Mouse (Mus musculus) urinary bladder, postnatal 14 days (tissue): ENCODE results near the gene Lrp2.
"Not testable (repeated sequence)": the region's sequence is repeated elsewhere in the genome, so short reads cannot be mapped to it uniquely, and the experiment has no call there.

Experiments
- DNase-seq: peaks from one replicate; pipeline ENCODE4 v3.0.0; 2021; ENCODE audit warnings: low spot score

The Lrp2 gene

DNA sequence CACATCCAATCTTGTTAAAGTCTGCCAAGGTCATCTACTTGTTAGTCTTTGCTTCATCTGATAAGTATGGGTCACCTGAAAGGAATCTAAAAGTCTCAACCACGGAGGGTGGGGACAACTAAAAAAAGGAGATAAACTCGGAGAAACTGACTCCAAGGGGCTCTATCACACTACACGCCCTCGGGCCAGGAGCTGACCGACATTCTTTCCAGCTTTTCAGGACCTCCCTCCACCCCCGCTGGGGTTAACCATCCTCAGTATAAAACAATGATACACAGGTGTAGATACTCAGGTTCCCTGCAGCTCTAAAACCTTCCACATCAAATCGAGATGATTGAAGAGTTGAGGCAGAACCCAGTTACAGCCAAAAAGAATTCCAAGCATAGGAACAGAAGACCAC lies 3.0 kb downstream of the Lrp2 start:
- no peak for DNase-seq

DNA sequence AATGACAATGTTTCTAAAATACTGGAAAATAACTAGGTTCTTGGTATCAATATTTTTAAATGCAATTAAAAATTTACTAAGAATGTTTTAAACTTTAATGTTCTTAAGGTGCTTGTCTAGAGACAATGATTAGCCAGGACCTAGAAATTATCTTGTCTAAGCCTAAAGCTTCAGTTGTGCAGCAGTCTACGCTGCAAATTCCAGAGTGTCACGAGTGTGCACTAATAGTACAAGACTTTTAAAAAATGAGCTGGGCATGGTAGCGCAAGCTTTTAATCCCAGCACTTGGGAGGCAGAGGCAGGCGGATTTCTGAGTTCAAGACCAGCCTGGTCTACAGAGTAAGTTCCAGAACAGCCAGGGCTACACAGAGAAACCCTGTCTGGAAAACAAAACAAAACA lies 3.8 kb downstream of the Lrp2 start:
- not testable (repeated sequence) for DNase-seq

DNA sequence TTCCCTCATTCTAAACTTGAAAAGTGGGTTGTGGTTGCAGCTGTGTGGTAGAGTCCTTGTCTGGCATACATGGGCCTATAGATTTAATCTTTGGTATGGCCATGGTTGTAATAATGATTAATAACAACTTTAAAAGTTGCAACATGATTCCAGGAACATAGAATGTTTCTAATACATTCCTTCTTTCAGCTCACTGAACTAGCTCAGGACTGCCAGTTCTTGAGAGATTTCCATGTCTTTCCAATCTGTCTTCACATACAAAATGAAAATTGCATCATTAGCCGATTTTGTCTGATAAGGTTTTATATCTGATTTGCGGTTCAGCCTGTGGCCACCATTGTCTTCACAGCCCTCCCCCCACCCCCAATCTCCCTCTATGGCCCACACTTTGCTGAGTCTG lies 5.8 kb downstream of the Lrp2 start:
- DNase-seq: no peak

DNA sequence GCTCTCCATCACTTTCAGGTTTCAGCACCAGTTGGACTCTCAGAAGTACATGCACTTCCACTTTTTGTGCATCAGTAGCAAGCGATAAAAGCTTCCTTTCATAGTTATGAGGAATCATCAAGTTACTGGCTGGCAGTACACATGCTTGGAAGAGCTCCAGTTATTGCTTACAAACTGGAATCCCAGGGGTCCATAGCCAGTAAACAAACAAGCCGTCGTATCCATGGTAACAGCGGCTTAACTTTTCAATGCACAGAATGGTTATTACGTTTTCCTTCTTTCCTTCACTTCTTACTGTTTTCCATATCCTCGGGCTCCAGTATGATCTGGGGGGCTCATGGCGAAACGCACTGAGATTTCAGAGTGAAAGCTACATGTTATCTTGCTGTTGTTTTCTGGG lies 7.7 kb downstream of the Lrp2 start:
- DNase-seq: no peak

DNA sequence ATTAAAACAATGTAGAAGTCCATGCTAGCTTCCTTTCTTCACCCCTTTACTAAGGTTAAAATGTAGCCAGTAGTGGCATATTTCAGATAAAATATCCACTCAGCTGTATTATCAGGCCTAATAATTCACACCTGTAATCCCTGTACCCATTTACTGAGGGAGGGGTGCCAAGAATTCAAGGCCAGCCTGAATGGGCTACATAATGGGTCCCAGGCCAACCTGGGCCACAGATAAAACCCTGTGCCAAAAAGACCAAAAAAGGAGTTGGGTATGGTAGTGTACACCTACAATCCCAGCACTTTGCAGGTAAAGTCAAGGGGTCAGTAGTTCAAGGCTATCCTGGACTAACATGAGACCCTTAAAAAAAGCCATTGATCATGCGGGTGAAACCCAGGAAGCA lies 9.3 kb downstream of the Lrp2 start:
- DNase-seq: no peak

DNA sequence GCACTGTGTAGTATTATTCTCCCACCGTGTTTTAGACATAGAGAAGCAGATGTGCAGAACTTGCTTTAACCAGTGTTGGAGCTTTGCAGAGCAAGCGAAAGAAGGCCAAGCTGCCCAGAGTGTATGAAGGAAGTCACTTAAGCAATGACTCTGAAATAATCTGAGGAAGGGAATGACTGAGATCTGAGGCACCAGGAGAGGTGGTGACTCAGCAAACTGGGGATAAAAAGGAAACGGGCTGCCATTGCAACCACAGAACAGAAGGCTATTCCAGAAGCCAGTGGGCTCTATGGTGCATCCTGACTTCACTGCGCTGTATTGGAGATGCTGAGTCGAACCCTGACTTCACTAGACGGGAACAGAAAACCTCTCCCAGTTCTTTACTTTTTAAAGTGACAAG lies 10.9 kb downstream of the Lrp2 start:
- DNase-seq: no peak

DNA sequence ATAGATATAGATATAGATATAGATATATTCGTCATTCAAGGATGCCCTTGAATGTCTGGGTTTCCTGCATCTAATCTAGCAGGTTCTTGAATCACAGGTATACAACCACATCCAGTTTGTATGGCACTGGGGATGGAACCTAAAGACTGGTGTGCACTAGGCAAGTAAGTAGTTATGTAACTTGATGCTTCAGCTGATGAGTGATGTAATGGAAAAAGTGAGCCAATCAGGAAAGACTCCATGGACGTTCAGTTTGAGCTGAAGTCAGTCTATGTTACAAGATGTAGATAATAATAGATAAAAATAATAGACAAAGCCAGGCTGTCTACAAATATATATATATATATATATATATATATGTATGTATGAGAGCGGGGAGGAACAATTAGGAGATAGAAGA lies 11.6 kb downstream of the Lrp2 start:
- no peak for DNase-seq

DNA sequence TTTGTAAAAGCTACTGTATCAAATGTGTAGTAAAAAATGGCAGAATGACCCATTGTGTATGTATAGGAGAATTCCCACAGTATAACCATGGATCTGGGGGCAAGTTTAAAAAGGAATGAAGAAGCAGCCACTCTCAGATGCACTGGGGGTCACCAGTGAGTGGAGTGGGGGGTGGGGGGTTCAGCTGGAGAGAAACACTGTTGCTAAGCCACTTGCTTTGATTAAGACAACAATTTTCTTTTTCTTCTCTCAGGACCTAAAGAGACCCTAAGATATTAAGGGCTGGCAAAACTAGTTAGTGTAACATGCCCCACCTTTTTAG lies 12.2 kb downstream of the Lrp2 start:
- DNase-seq: no peak

DNA sequence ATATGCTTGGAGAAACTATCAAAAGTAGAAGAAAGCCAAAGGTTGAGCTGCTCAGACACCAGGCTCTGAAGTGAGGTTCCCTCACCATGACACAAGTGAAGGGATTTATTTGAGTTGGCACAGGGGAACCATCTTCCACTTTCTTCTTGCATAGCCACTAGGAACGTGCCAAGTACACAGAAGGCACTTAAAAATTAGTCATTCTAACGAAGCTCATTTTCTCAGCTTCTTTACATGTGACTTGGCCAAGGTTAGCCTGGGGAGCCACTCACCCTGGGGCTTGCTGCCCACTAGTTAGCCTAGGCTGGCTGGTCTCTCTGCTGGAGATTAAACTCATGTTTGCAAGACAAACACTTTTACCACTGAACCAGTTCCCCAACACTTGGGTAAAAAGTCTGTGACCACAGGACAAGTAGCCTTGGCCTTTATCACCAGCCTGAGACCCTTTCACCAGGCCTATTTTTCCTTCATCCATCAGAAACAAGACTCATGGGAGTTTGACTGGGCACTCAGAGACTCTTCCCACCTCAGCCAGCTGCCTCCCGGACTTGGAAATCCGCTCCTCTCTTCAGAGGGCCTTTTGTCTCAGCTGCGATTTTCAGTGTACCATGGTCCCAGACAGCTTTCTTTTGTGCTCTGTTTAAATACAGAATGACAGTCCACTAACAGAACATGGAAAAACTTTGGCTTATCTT lies 12.7 kb downstream of the Lrp2 start:
- DNase-seq: no peak

DNA sequence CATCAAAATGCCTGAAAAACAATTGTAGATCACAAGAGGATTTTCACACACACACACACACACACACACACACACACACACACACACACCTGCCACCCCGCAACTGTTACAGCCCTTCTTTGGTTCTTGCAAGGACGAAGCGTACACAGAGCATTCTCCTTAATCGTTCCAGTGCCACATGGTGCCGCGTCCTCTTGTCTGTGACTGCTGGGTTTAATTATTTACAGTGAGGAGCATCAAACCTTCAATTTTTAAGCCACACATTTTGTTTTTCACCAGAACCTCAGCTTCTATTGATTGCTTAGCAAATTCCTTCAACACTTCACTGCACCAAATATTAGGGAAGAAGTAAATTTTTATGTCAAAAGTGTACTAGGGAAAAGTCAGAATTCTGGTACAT lies 15.3 kb downstream of the Lrp2 start:
- no peak for DNase-seq

DNA sequence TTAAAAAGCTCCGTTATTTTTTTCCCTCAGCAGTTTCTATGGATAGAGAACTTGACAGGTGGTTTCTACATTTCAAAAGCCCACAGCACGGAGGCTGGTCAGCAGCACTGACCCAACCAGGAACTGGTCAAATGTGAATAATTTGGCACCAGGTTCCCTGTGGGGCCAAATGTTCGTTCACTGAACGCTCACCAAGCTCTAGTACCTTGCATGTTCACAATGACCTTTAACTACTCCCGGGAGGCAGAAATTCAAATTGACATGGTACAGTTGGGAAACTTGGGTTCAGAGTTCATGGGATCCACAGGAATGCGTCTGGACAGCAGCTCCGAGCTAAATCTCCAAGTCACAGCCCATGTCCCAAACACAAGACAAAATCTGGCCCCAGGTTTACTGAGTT lies 19.6 kb downstream of the Lrp2 start:
- DNase-seq: no peak

DNA sequence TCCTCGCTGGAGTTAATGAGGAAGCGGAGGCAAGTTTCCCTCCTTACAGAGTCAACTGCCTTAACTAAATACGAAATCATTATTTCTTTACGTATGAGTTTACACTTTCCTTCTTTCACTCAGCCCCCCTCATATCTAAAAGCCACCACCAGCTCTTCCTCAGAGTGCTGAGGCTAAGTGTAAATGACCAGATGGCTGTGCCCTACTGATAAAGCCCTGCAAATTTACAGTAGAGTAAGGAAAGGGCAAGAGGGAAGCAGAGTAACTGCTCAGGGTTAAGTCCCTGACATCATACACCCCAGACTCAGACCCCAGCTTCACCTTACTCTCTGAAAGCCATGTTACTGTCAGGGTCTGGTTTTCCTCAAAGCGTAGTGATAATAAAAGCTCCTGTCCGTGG lies 22.4 kb downstream of the Lrp2 start:
- DNase-seq: no peak

DNA sequence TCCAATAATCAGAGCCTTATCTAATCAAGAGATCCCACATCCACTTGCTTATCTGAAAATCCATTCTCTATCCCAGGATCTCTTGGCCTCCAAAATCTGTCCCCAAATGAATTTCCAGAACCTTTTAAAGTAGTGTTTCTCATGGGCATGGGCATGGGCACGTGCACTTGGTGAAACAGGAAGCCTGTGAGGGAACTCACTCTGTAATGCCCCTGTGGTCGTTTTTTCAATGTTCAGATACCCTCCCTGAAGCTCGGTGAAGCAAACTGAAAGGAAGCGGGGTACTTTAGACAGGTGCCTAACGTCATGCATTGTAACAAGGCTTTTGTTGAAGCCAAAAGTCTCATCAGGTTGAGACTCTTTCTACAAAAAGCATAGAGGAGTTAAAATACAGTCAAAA lies 23.1 kb downstream of the Lrp2 start:
- no peak for DNase-seq

DNA sequence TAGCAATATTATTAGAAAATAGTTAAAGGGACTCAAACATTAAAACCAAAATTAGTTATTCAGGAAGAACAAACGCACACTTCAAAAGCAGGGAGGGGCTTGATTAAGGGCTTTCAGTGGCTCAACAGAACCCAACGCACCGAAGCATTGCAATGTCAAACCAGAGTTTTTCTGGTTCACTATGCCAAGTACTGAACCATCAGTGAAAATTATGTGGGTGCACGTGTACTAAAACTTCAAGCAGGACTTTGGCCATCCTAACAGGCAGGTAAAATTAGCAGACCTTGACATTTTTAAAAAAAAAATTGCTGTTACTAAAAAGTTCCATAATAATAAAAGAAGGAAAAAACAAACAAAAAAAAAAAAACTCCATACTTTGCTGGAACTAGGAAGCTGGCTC lies 25.6 kb downstream of the Lrp2 start:
- DNase-seq: no peak

DNA sequence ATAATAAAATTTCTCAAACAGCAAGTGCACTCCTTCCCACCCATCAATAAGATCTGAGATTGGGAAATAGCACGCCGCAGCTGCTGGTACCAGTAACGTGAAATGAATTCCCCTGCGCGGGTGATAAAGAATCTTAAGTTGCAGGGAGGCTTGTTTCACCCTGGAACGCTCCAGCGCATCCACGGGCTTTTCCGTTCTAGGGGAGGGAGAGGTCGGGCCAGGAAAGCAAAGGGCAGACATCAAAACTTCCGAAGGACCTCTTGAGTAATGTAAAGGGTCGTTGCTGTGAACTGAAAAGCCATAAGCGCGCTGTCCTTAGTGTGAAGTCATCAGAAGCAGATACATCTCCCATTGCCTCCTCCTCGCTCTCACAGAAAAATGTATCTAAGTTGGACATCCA lies 26.5 kb downstream of the Lrp2 start:
- no peak for DNase-seq

DNA sequence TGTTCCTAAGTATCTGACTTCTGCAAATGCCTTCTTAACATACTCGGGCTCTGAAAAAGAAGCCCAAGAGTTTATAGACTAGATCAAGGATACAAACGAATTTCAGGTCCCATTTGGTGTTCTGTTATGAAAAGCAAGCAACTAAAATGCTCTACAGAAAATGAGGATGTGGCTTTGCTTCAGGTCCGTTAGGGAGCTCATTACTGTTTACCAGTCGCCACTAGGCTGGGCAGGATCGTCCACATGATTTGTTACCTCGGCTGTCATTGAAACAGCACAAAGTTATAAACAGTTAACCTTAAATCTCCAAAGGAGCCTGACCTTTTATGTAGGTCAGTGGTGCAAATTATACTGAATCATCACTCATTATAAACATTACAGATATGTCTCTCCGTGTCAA lies 29.2 kb downstream of the Lrp2 start:
- no peak for DNase-seq

DNA sequence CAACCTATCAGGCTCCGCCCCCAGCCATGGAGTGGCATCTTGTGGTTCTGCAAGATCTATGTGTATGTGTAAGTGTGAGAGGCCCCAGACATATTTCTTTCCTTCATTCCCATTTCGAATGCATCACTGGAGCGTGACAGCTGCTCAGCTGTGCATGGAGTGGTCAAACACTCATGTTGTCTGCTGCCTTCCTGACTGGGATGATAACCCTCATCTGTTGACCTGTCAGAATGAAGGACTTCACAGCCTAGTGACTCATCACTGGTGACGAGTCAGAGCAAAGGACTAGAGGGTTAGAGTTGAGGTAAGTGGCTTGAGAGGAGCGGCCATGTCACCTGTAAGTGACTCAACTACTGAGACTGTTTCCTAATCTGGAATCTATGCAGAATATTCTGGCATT lies 34.2 kb downstream of the Lrp2 start:
- DNase-seq: no peak

DNA sequence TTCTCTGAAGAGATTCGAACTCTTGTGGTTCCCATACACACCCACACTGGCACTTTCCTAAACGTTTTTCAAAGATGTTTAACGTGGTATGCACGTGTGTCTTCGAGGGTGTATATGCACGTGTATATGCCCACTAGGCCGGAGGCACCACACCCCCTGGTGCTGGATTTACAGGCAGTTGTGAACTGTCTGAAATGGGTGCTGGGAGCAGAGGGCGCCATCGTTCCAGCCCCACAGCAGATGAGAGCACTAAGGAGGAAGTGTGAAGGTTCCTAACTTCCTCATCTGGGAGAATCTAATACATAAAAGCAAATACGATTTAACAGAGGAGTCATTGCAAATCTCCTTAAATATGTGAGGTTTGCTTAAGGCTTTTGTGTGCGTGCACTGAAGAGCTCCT lies 39.0 kb downstream of the Lrp2 start:
- no peak for DNase-seq

DNA sequence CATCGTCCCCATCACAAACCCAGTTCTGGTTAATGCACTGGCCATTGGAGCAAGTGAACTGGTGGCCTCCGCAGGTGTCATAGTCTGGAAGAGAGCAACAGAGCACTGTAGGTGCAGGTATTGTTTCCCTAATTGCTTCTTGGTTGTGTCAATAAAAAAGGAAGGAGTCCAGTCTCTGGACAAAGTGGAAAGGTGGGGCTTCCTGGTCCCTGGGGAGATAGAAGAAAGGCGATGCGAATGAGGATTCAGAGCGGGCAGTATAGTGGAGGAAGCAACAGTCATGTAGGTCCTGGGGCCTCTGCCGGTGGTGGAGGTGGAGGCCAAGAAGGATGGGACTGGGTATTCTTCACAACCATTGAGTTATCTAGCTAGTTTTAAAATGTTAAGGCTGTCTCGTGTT lies 49.8 kb downstream of the Lrp2 start:
- DNase-seq: no peak

DNA sequence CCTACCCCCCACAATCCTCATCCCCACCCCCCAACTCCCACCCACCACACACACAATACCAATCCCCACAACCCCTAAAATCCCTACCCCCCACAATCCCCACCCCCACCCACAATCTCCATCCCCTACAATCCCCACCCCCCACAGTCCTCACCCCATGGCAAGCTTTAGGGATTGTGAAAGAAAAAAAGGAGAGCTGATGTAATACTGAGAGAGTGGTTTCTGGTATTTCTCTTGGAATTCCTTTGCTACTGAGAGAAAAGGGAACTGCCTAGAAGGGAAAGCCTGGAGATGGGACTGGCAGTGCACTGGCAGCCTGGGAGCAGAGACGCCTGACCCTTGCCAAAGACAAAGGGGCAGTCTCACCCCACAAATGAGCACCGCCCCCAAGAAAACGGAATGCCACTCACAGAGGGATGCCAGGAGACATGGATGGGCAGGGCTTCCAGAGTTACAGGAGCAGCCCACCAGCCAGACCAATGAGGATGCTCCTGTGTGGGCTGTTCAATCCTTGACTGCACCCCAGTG lies 54.3 kb downstream of the Lrp2 start:
- DNase-seq: no peak

DNA sequence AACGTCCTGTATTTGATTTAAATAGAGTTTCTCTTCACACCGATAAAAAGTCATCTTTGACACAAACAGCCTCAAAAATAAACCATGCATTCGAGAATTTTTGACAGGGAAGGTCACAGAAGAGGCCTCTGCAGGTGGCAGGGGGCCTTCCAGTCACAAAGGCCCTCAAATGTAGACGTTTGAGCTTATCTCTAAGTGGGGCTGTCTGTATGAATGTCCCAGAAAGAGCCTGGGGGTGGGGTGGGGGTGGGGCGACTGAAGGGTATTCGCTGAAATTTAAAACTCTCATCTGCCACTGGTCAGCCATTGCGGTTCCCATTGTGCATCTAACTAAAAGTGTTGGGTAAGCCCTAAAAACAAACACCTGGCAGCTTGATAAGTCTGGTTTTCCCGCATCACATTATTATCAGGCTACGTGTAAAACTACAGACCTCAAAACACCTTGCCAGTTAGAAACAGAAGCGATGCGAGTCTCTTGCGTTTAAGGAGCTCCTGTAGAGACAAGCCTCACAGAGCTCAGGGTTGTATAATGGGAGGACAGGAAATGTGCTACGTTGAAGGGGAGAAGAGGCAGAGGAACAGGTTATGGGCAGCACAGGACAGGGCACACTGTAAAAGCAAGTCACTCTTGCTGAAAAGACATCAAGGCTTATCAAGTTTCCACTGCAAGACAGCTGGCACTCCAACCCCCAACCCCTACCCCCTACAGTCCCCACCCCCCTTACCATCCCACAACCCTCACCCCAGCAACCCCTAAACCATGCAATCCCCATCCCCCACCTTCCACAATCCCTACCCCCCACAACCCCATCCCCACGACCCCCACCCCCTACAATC lies 55.0 kb downstream of the Lrp2 start:
- no peak for DNase-seq

DNA sequence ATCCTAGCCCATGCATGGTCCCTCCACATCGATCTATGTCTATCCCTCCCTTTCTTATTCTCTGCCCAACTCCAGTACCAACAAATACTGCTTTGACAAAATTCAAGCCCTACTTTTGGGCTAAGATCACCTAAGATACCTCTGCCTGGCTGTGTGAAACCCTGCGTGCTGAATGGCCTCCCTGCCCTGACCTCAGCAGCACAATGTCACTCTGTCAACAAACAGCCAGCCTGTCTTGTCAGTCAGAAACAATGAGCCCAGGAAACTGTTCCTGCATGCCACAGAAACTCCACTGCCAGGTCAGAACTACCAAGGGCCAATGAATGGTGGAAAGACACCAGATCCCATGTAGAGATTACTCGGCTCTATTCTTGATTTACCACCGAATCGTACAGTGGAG lies 55.7 kb downstream of the Lrp2 start:
- no peak for DNase-seq

DNA sequence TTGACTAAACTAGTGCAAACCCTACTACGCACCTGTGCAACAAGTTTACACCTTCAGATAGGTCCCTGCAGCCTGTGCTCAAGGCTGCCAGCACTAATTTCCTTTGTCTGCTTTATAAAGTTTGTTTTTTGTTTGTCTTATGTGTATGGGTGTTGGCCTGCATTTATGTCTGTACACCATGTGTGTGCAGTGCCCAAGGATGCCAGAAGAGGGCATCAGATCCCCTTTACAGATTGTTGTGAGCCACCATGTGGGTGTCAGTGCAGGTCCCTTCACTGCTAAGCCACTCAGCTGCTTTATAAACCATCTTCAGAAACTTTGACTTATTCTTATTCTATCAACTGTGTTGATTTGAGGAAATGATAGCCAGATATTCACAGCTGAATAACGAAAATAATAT lies 65.6 kb downstream of the Lrp2 start:
- no peak for DNase-seq

DNA sequence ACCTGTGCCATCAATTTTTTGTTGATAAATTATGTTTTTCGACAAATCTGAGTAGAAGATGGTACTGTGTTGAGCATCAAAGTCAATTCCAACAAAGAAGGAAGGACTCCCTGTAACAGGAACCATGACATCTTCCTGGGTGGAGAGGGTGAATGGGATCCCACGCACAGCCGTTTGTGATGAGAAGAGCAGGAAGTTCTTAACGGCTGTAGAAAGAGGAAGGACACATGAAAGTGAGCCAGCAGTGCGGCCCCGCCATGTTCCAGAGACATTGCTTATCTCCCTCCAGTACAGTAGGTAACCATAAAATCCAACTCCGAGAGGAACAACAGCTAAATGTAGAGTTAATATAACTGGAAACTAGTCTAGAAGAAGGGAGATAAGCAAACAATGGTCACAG lies 67.6 kb downstream of the Lrp2 start:
- DNase-seq: no peak
